Mouse (Mus musculus): ENCODE data around the gene Ms4a6c.

- no peak for TF ChIP-seq CTCF (IDR thresholded peaks at IDR 0.05; ENCODE audit: low read depth, low read length)
- no peak for TF ChIP-seq POLR2A (IDR thresholded peaks at IDR 0.05; ENCODE audit: insufficient read depth, low read length)
These were observed 32.2 kb downstream of the Ms4a6c start for GRCm38 (mm10) chr19:11501326-11501725.

All from ES-Bruce4 (cell line).